Mouse (Mus musculus): ENCODE results near the gene Chrnb1. TPM values are rescaled to one million over a fixed set of nuclear protein-coding genes. Genes with fewer than 3 reads are reported as not detected.

Gene Chrnb1
- polyA plus RNA-seq (2014; fragmentation: Nextera tagmentation; extraction: Ambion mirVana) = 3.7 and 4.5 TPM in 2 replicates

GRCm38 (mm10) chr11:69795168-69795982 lies at the start of gene Chrnb1:
Chrnb1 (minus strand) TSS chr11:69795943.
- Histone ChIP-seq H3K4me3 (ENCODE audit: low read depth, low read length) (peak within 1 kb of the TSS; percentile 47), H3K9ac (ENCODE audit: low read depth, low read length) (peak within 1 kb of the TSS; percentile 70), H3K27ac (ENCODE audit: low read depth, low read length) (no peak within 1 kb of the TSS), H3K9me3 (replicated peaks; ENCODE audit: control insufficient read depth, low read length) (no peaks in the 10 kb centered on the region), H3K36me3 (ENCODE audit: control insufficient read depth, insufficient read depth, low read length) (no peaks in the 10 kb centered on the region), H3K27me3 (ENCODE audit: control insufficient read depth, insufficient read depth, low read length) (peaks cover 31% of the 10 kb centered on the region), H3K4me2 (peak within 1 kb of the TSS; percentile 86), H3K4me1 (ENCODE audit: control insufficient read depth, insufficient read depth, low read length) (peaks cover 8% of the 10 kb centered on the region)
- WGBS (ENCODE audit: insufficient replicate concordance) = 2% methylated on average over 52 of the region's 52 CpGs
- ATAC-seq (replicated peaks; ENCODE audit: insufficient number of reproducible peaks, low FRiP score, low TSS enrichment) = peak; percentile 93

GRCm38 (mm10) chr11:69838714-69839104 lies 43.0 kb upstream of the Chrnb1 start:
- peak overlapping the region; percentile 70 for H3K4me3 ChIP-seq (ENCODE audit: low read depth, low read length)
- peaks cover 28% of the 10 kb centered on the region for H3K4me1 ChIP-seq (ENCODE audit: control insufficient read depth, insufficient read depth, low read length)
- WGBS (ENCODE audit: insufficient replicate concordance) = 1% methylated on average over 7 of the region's 7 CpGs
- H3K27me3 ChIP-seq (ENCODE audit: control insufficient read depth, insufficient read depth, low read length) = peaks cover 34% of the 10 kb centered on the region
- no peak for ATAC-seq (replicated peaks; ENCODE audit: insufficient number of reproducible peaks, low FRiP score, low TSS enrichment)
- no peaks in the 10 kb centered on the region for H3K9me3 ChIP-seq (replicated peaks; ENCODE audit: control insufficient read depth, low read length)
- H3K36me3 ChIP-seq (ENCODE audit: control insufficient read depth, insufficient read depth, low read length) = no peaks in the 10 kb centered on the region
- H3K27ac ChIP-seq (ENCODE audit: low read depth, low read length) = peak overlapping the region; percentile 85
- H3K9ac ChIP-seq (ENCODE audit: low read depth, low read length) = peak overlapping the region; percentile 85
- H3K4me2 ChIP-seq = peak overlapping the region; percentile 91

- no peaks in the 10 kb centered on the region for H3K9me3 ChIP-seq (replicated peaks; ENCODE audit: control insufficient read depth, low read length)
- ATAC-seq (replicated peaks; ENCODE audit: insufficient number of reproducible peaks, low FRiP score, low TSS enrichment) = peak; percentile 88
- WGBS (ENCODE audit: insufficient replicate concordance) = under 1% methylated on average over 34 of the region's 34 CpGs
These were observed 42.4 kb upstream of the Chrnb1 start, which contains the start of gene Tmem256 for GRCm38 (mm10) chr11:69837952-69838713. Tmem256 (plus strand) TSS chr11:69838514.

GRCm38 (mm10) chr11:69837604-69837951 lies 41.8 kb upstream of the Chrnb1 start, which contains the start of gene Nlgn2:
Nlgn2 (minus strand) TSS chr11:69837784.
- H3K4me3 ChIP-seq (ENCODE audit: low read depth, low read length) = peak within 1 kb of the TSS; percentile 70
- no peaks in the 10 kb centered on the region for H3K9me3 ChIP-seq (replicated peaks; ENCODE audit: control insufficient read depth, low read length)
- peak within 1 kb of the TSS; percentile 91 for H3K4me2 ChIP-seq
- WGBS (ENCODE audit: insufficient replicate concordance) = 0% methylated on average over 26 of the region's 32 CpGs
- peaks cover 33% of the 10 kb centered on the region for H3K4me1 ChIP-seq (ENCODE audit: control insufficient read depth, insufficient read depth, low read length)
- peak within 1 kb of the TSS; percentile 85 for H3K27ac ChIP-seq (ENCODE audit: low read depth, low read length)
- peak within 1 kb of the TSS; percentile 85 for H3K9ac ChIP-seq (ENCODE audit: low read depth, low read length)
- peak; percentile 65 for ATAC-seq (replicated peaks; ENCODE audit: insufficient number of reproducible peaks, low FRiP score, low TSS enrichment)
- H3K27me3 ChIP-seq (ENCODE audit: control insufficient read depth, insufficient read depth, low read length) = peaks cover 45% of the 10 kb centered on the region
- no peaks in the 10 kb centered on the region for H3K36me3 ChIP-seq (ENCODE audit: control insufficient read depth, insufficient read depth, low read length)

More at GRCm38 (mm10) chr11:69837952-69838713, 42.4 kb upstream of the Chrnb1 start, which contains the start of gene Tmem256:
- Histone ChIP-seq H3K4me1 (ENCODE audit: control insufficient read depth, insufficient read depth, low read length) (peaks cover 33% of the 10 kb centered on the region), H3K27me3 (ENCODE audit: control insufficient read depth, insufficient read depth, low read length) (peaks cover 40% of the 10 kb centered on the region), H3K4me3 (ENCODE audit: low read depth, low read length) (peak within 1 kb of the TSS; percentile 70), H3K9ac (ENCODE audit: low read depth, low read length) (peak within 1 kb of the TSS; percentile 85), H3K27ac (ENCODE audit: low read depth, low read length) (peak within 1 kb of the TSS; percentile 85), H3K4me2 (peak within 1 kb of the TSS; percentile 91), H3K36me3 (ENCODE audit: control insufficient read depth, insufficient read depth, low read length) (no peaks in the 10 kb centered on the region)

GRCm38 (mm10) chr11:69836703-69837576 lies 41.2 kb upstream of the Chrnb1 start:
- Histone ChIP-seq H3K27ac (ENCODE audit: low read depth, low read length) (0 out of 2 replicates have a peak overlapping the region, but pooled peaks have one; percentile 50), H3K36me3 (ENCODE audit: control insufficient read depth, insufficient read depth, low read length) (no peaks in the 10 kb centered on the region), H3K4me1 (ENCODE audit: control insufficient read depth, insufficient read depth, low read length) (peaks cover 33% of the 10 kb centered on the region), H3K9me3 (replicated peaks; ENCODE audit: control insufficient read depth, low read length) (no peaks in the 10 kb centered on the region), H3K4me3 (ENCODE audit: low read depth, low read length) (peak overlapping the region; percentile 70), H3K27me3 (ENCODE audit: control insufficient read depth, insufficient read depth, low read length) (peaks cover 47% of the 10 kb centered on the region), H3K9ac (ENCODE audit: low read depth, low read length) (peak overlapping the region; percentile 78), H3K4me2 (peak overlapping the region; percentile 91)
- no peak for ATAC-seq (replicated peaks; ENCODE audit: insufficient number of reproducible peaks, low FRiP score, low TSS enrichment)
- WGBS (ENCODE audit: insufficient replicate concordance) = 1% methylated on average over 51 of the region's 52 CpGs

GRCm38 (mm10) chr11:69835966-69836335 lies 40.2 kb upstream of the Chrnb1 start:
- 8% methylated on average over 4 of the region's 4 CpGs for WGBS (ENCODE audit: insufficient replicate concordance)
- H3K36me3 ChIP-seq (ENCODE audit: control insufficient read depth, insufficient read depth, low read length) = no peaks in the 10 kb centered on the region
- no peak for ATAC-seq (replicated peaks; ENCODE audit: insufficient number of reproducible peaks, low FRiP score, low TSS enrichment)
- H3K9ac ChIP-seq (ENCODE audit: low read depth, low read length) = no peak overlapping the region
- H3K4me1 ChIP-seq (ENCODE audit: control insufficient read depth, insufficient read depth, low read length) = peaks cover 33% of the 10 kb centered on the region
- peak overlapping the region; percentile 91 for H3K4me2 ChIP-seq
- H3K4me3 ChIP-seq (ENCODE audit: low read depth, low read length) = peak overlapping the region; percentile 70; the same call in 1 of the 2 replicates
- H3K9me3 ChIP-seq (replicated peaks; ENCODE audit: control insufficient read depth, low read length) = no peaks in the 10 kb centered on the region
- no peak overlapping the region for H3K27ac ChIP-seq (ENCODE audit: low read depth, low read length)
- peaks cover 47% of the 10 kb centered on the region for H3K27me3 ChIP-seq (ENCODE audit: control insufficient read depth, insufficient read depth, low read length)

GRCm38 (mm10) chr11:69835326-69835965 lies 39.7 kb upstream of the Chrnb1 start:
- Histone ChIP-seq H3K4me2 (peak overlapping the region; percentile 89; the same call in 1 of the 2 replicates), H3K4me3 (ENCODE audit: low read depth, low read length) (0 out of 2 replicates have a peak overlapping the region, but pooled peaks have one; percentile 70), H3K4me1 (ENCODE audit: control insufficient read depth, insufficient read depth, low read length) (peaks cover 33% of the 10 kb centered on the region)

More at GRCm38 (mm10) chr11:69835326-69835965, 39.7 kb upstream of the Chrnb1 start:
- WGBS (ENCODE audit: insufficient replicate concordance) = 7% methylated on average over 9 of the region's 9 CpGs
- Histone ChIP-seq H3K27ac (ENCODE audit: low read depth, low read length) (no peak overlapping the region), H3K9ac (ENCODE audit: low read depth, low read length) (no peak overlapping the region), H3K36me3 (ENCODE audit: control insufficient read depth, insufficient read depth, low read length) (no peaks in the 10 kb centered on the region), H3K27me3 (ENCODE audit: control insufficient read depth, insufficient read depth, low read length) (peaks cover 47% of the 10 kb centered on the region), H3K9me3 (replicated peaks; ENCODE audit: control insufficient read depth, low read length) (no peaks in the 10 kb centered on the region)
- no peak for ATAC-seq (replicated peaks; ENCODE audit: insufficient number of reproducible peaks, low FRiP score, low TSS enrichment)

Measured in heart, embryonic 11.5 days (tissue).